Mouse (Mus musculus) cerebellum, adult 2 months (tissue): ENCODE measurements around the gene Nek5. TPM values are rescaled to one million over a fixed set of nuclear protein-coding genes. Genes with fewer than 3 reads are reported as not detected.

Experiments used
- DNase-seq, 2 experiments: peaks; one replicate each; pipeline ENCODE4 v3.0.0; 2021
- H3K27ac ChIP-seq: fragments of 200-500 bp; 2 replicates; pipeline ENCODE4 v1.5.1; 2012; ENCODE audit warnings: low read length, control low read depth, inconsistent platforms; ENCODE audit not compliant: insufficient read depth
- H3K27me3 ChIP-seq: fragments of 200-500 bp; 2 replicates; pipeline ENCODE4 v1.6.1; 2012; ENCODE audit warnings: inconsistent platforms, mild to moderate bottlenecking, low read length, moderate library complexity; ENCODE audit not compliant: control insufficient read depth, insufficient read depth
- H3K4me1 ChIP-seq: fragments of 200-500 bp; 2 replicates; pipeline ENCODE4 v1.6.1; 2011; ENCODE audit warnings: low read length; ENCODE audit not compliant: control insufficient read depth, insufficient read depth
- H3K4me3 ChIP-seq: fragments of 200-500 bp; replicated peaks from 2 replicates; pipeline ENCODE3; 2011; ENCODE audit warnings: mild to moderate bottlenecking, low read depth, low read length, control low read depth; ENCODE audit not compliant: insufficient read depth
- CTCF ChIP-seq: fragments of 200-500 bp; IDR thresholded peaks from 2 replicates; pipeline ENCODE4 v1.5.1; 2011; ENCODE audit warnings: low read depth, mild to moderate bottlenecking, control low read depth, low read length, moderate library complexity, borderline replicate concordance; ENCODE audit not compliant: insufficient read depth
- POLR2A ChIP-seq: fragments of 200-500 bp; IDR thresholded peaks from 2 replicates; pipeline ENCODE4 v1.6.1; 2011; ENCODE audit warnings: low read length, control low read depth, borderline replicate concordance; ENCODE audit not compliant: insufficient read depth
- WGBS: fragments of 180-500 bp; shearing (Covaris S2); methylation state at CpG from one replicate; pipeline ENCODE4 v1.1.7; 2018; 5-methylcytosine and 5-hydroxymethylcytosine counted together
- polyA plus RNA-seq: library from polyadenylated mRNA; depleted of rRNA; stranded (reverse); fragments of >200 nt; gene quantifications from 2 replicates; pipeline ENCODE4 v1.2.3, GENCODE M21; 2012; rRNA removed

Gene Nek5
- polyA plus RNA-seq, 1 experiment: 0.33 TPM

DNA sequence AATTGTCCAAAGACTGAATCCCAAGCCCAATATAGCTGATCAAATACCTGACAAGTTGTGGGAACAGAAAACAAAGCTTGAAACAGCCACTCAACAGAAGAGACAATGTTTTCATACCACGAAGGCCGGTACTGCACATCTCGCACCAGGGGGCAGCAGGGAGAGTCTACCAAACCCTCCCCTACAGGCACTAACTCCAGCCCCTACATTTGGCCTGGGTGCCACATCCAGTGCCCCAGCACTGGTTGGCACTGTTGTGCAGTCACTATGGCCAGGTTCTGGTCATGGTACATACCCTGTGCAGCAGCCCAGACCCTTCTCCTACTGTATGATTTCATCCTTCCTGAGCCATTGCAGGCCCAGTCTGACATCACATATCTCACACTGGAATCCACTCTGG lies 95.9 kb downstream of the Nek5 start:
- no peak for DNase-seq

DNA sequence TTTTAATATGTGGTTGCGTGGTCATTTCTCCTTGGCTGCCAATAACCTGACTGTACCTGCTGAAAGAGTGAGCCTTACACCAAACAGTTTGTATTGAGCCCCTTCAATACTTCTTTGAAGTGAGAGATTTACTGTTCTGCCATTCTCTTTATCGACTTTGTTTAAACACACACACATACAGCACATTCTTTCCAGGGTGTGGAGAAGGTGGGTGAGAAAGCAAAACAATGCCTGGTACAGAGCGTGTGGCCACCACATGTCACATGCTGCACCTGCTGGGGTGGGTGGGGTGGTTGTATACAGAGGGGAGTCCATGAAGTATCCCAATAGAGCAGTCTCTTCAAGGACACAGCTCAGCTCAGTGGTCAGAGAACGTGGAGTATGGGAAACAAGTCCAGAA lies 99.6 kb downstream of the Nek5 start:
- WGBS: 79% methylated on average over 4 of the region's 4 CpGs
- no peak overlapping the region for H3K27ac ChIP-seq
- no peaks in the 10 kb centered on the region for H3K4me1 ChIP-seq
- no peak overlapping the region for H3K4me3 ChIP-seq
- no peak for DNase-seq
- H3K27me3 ChIP-seq: no peaks in the 10 kb centered on the region
- TF ChIP-seq CTCF: no peak
- TF ChIP-seq POLR2A: no peak

More for the DNA sequence above, 95.9 kb downstream of the Nek5 start:
- Histone ChIP-seq H3K27ac (no peak overlapping the region), H3K4me1 (no peaks in the 10 kb centered on the region), H3K27me3 (no peaks in the 10 kb centered on the region), H3K4me3 (no peak overlapping the region)
- 87% methylated on average over 3 of the region's 3 CpGs for WGBS
- TF ChIP-seq POLR2A (no peak), CTCF (0 out of 2 replicates have a peak, but pooled peaks have one; percentile 10)

Other genes starting within 250 kb of the Nek5 start
- gene Defb9, start 239.6 kb downstream of the Nek5 start, polyA plus RNA-seq: not detected in 2 replicates
- gene Defb11, start 218.6 kb downstream of the Nek5 start, polyA plus RNA-seq: 4.5 TPM in 1 of 2 replicates, not detected in the other
- gene Defb15, start 192.3 kb downstream of the Nek5 start, polyA plus RNA-seq: not detected in 2 replicates
- not detected in 2 replicates for gene Defb35, start 186.7 kb downstream of the Nek5 start, polyA plus RNA-seq
- gene Defb13, start 178.3 kb downstream of the Nek5 start, polyA plus RNA-seq: not detected in 2 replicates
- gene Fam90a1a, start 166.3 kb downstream of the Nek5 start, polyA plus RNA-seq: not detected in 2 replicates
- not detected in 2 replicates for gene Ccdc70, start 155.3 kb downstream of the Nek5 start, polyA plus RNA-seq
- gene Atp7b, start 64.7 kb downstream of the Nek5 start, polyA plus RNA-seq: 2.2 and 2.6 TPM in 2 replicates
- 15.1 and 15.5 TPM in 2 replicates for gene Alg11, start 64.3 kb downstream of the Nek5 start, polyA plus RNA-seq
- 7.0 and 7.9 TPM in 2 replicates for gene Nek3, start 41.4 kb upstream of the Nek5 start, polyA plus RNA-seq
- gene Ckap2, start 60.8 kb upstream of the Nek5 start, polyA plus RNA-seq: 0.71 and 1.1 TPM in 2 replicates
- 20.5 and 20.9 TPM in 2 replicates for gene Vps36, start 67.8 kb upstream of the Nek5 start, polyA plus RNA-seq
- gene Thsd1, start 102.3 kb upstream of the Nek5 start, polyA plus RNA-seq: 4.5 and 5.2 TPM in 2 replicates
- gene Tpte, start 158.4 kb upstream of the Nek5 start, polyA plus RNA-seq: 0.03 TPM in 1 of 2 replicates, not detected in the other